Mouse (Mus musculus): Measurements from ENCODE around the gene Nit1.

GRCm38 (mm10) chr1:171369845-171370556 is 24.6 kb upstream of the Nit1 start, which contains the start of gene Nectin4:
- TF ChIP-seq CTCF (IDR thresholded peaks at IDR 0.05; ENCODE audit: borderline replicate concordance, insufficient read depth, low read depth, low read length) (no peak), POLR2A (IDR thresholded peaks at IDR 0.05; ENCODE audit: borderline replicate concordance, insufficient read depth, low read length) (no peak)
